Mouse (Mus musculus) heart, embryonic 11.5 days (tissue): Measurements from ENCODE around the gene Aip. TPM values are rescaled to one million over a fixed set of nuclear protein-coding genes. Genes with fewer than 3 reads are reported as not detected.
"Not testable (repeated sequence)": the region's sequence is repeated elsewhere in the genome, so short reads cannot be mapped to it uniquely, and the experiment has no call there.

Experiments used
- ATAC-seq: fragments of 200-750 bp; cut with Nextera tagmentation; replicated peaks from 2 replicates; pipeline ENCODE4 v1.8.0; 2017; ENCODE audit warnings: moderate library complexity; ENCODE audit not compliant: insufficient number of reproducible peaks, low FRiP score, low TSS enrichment
- H3K27ac ChIP-seq: fragments of 300-500 bp; sonication (generic); 2 replicates; pipeline ENCODE4 v1.5.1; 2014; ENCODE audit warnings: mild to moderate bottlenecking, low read depth, low read length
- H3K27me3 ChIP-seq: fragments of 300-500 bp; sonication (generic); 2 replicates; pipeline ENCODE4 v1.6.1; 2014; ENCODE audit warnings: mild to moderate bottlenecking, low read length, mixed read lengths; ENCODE audit not compliant: control insufficient read depth, insufficient read depth
- H3K36me3 ChIP-seq: fragments of 300-500 bp; sonication (generic); 2 replicates; pipeline ENCODE4 v1.6.1; 2014; ENCODE audit warnings: mild to moderate bottlenecking, low read length, moderate library complexity, mixed read lengths; ENCODE audit not compliant: control insufficient read depth, insufficient read depth
- H3K4me1 ChIP-seq: fragments of 300-500 bp; sonication (generic); 2 replicates; pipeline ENCODE4 v1.6.1; 2014; ENCODE audit warnings: low read length; ENCODE audit not compliant: control insufficient read depth, insufficient read depth
- H3K4me2 ChIP-seq: fragments of 300-500 bp; sonication (generic); 2 replicates; pipeline ENCODE4 v1.6.1; 2014; ENCODE audit warnings: mild to moderate bottlenecking, moderate library complexity
- H3K4me3 ChIP-seq: fragments of 300-500 bp; sonication (generic); 2 replicates; pipeline ENCODE4 v1.5.1; 2014; ENCODE audit warnings: low read depth, low read length
- H3K9ac ChIP-seq: fragments of 300-500 bp; sonication (generic); 2 replicates; pipeline ENCODE4 v1.6.1; 2014; ENCODE audit warnings: mild to moderate bottlenecking, low read depth, low read length, moderate library complexity
- H3K9me3 ChIP-seq: fragments of 300-500 bp; sonication (generic); replicated peaks from 2 replicates; pipeline ENCODE4 v1.6.1; 2016; ENCODE audit warnings: low read length; ENCODE audit not compliant: control insufficient read depth
- WGBS: fragments of 180-500 bp; shearing (Covaris S2); extraction: QIAGEN DNeasy Blood & Tissue Kit; methylation state at CpG from one replicate; pipeline ENCODE4 v1.1.7; 2014; ENCODE audit not compliant: insufficient replicate concordance; 5-methylcytosine and 5-hydroxymethylcytosine counted together
- polyA plus RNA-seq: library from polyadenylated mRNA; unstranded; fragments of >200 nt; fragmentation: Nextera tagmentation; extraction: Ambion mirVana; gene quantifications from 2 replicates; pipeline ENCODE4 v1.2.1, GENCODE M21; 2014

Gene Aip
- polyA plus RNA-seq, 1 experiment from 2014 or later: 91.4 TPM

DNA sequence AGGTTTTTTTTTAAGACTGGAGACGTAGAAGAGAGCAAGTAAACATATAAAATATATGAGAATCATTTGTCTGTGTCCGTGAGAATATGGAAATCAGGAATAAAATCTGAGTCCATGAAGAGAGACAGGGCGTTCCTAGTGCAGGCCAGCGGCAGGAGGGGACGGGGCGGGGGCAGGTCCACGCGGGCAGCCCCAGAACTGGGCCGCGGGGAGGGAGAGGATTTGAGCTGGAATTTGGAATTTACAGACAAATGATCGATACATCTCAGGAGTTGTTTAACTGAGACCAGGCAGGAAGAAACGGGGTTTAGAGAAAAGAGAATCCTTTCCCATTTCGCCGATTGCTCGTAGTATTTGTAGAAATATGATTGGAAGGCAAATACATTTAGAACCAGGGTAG lies 55.3 kb downstream of the Aip start:
- no peak overlapping the region for H3K27ac ChIP-seq
- WGBS: 71% methylated on average over 15 of the region's 15 CpGs
- ATAC-seq: no peak

DNA sequence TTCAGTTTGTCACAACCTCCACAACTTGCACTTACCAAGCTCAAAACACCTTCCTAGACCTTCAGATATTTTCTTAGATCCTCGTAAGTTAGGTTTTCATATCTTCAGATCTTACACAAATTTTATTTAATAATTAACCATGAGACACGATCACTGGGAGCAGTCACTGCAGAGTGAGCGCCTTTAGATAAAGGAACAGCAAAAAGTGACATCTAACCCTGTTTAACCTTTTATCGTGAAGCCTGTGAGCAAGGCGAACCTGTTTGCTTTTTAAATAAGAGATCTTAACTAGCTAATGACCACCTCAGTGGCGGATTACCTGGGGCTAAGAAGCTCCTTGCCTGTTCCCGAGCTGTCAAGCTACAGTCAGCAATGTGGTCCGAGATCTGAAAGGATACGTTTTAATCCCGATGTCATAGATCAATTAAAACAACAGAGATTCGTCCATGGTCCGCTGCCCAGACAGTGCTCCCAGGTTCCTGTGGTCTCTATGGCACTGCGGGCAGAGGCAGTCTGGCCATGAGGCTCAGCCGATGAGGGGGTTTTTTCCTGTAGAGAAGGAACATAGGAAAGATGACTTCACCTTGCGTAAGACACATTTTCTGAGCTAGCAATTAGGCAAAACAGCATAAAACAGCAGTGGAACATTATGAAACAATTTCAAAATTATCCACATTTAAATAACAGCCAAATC lies 56.8 kb downstream of the Aip start:
- 68% methylated on average over 15 of the region's 15 CpGs for WGBS
- no peak overlapping the region for H3K4me2 ChIP-seq
- H3K4me3 ChIP-seq: no peak overlapping the region
- H3K9me3 ChIP-seq: no peaks in the 10 kb centered on the region
- H3K27me3 ChIP-seq: no peaks in the 10 kb centered on the region
- no peak overlapping the region for H3K9ac ChIP-seq
- H3K27ac ChIP-seq: no peak overlapping the region
- no peaks in the 10 kb centered on the region for H3K4me1 ChIP-seq
- no peaks in the 10 kb centered on the region for H3K36me3 ChIP-seq
- no peak for ATAC-seq

More for the DNA sequence above, 55.3 kb downstream of the Aip start:
- Histone ChIP-seq H3K4me3 (no peak overlapping the region), H3K4me2 (no peak overlapping the region), H3K4me1 (no peaks in the 10 kb centered on the region), H3K9me3 (no peaks in the 10 kb centered on the region), H3K36me3 (no peaks in the 10 kb centered on the region), H3K27me3 (no peaks in the 10 kb centered on the region), H3K9ac (no peak overlapping the region)

DNA sequence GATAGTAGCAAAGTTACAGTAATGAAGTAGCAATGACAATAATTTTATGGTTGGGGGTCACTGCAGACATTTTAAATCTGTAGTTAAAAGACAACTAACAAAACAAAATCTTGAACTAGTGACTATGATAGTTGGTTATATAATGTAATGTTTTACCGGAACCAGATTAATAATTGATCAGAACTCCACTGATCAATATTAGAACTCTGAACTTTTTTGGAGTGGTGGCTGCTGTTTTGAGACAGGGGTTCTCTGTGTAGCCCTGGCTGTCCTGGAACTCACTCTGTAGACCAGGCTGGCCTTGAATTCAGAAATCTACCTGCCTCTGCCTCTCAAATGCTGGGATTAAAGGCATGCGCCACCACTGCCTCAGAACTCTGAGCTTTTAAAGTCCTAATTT lies 57.4 kb downstream of the Aip start:
- not testable (repeated sequence) for H3K27me3 ChIP-seq, H3K9me3 ChIP-seq, ATAC-seq, H3K4me2 ChIP-seq, H3K27ac ChIP-seq, H3K4me1 ChIP-seq, H3K36me3 ChIP-seq, H3K9ac ChIP-seq, H3K4me3 ChIP-seq
- WGBS: 85% methylated on average over 2 of the region's 2 CpGs

DNA sequence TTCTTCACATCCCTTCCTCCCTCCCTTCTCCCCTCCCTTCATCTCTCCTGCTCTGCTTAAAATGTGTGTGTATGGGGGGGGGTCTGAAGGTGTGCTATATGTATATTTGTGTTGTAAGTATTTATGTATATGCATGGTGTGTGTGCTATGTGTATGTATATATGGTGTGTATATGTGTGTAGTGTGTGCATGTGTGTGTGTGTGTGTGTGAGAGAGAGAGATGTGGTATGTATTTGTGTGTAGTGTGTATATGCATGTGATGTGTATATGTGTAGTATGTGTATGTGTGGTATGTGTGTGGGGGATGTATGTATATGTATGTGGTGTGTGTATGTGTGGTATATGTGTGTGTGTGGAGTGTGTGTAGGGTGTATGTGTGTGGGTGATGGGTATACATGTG lies 58.8 kb downstream of the Aip start:
- no peak overlapping the region for H3K27ac ChIP-seq
- no peaks in the 10 kb centered on the region for H3K36me3 ChIP-seq
- no peak overlapping the region for H3K4me3 ChIP-seq
- H3K9me3 ChIP-seq: no peaks in the 10 kb centered on the region
- H3K9ac ChIP-seq: no peak overlapping the region
- H3K4me2 ChIP-seq: no peak overlapping the region
- H3K27me3 ChIP-seq: no peaks in the 10 kb centered on the region
- H3K4me1 ChIP-seq: no peaks in the 10 kb centered on the region
- ATAC-seq: no peak

DNA sequence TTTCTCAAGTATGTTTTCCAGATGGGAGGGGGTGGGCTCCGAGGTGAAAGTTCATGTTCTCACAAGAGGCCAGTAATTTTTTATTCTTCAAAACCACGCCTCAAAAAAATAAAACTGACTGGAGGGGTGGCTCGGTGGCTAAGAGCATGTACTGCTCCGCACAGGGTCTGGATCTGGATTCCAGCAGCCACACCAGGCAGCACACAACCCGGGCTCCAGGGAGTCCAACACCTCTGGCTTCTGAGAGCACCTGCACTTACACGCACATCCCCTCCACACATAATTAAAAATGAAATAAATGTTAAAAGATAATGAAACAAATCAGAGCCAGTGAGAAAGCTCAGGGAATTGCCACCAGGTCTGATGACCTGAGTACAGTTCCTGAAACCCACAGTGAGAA lies 59.4 kb downstream of the Aip start:
- no peaks in the 10 kb centered on the region for H3K9me3 ChIP-seq
- no peaks in the 10 kb centered on the region for H3K27me3 ChIP-seq
- no peaks in the 10 kb centered on the region for H3K36me3 ChIP-seq
- no peak overlapping the region for H3K4me3 ChIP-seq
- no peak for ATAC-seq
- H3K9ac ChIP-seq: no peak overlapping the region
- no peak overlapping the region for H3K27ac ChIP-seq
- H3K4me2 ChIP-seq: no peak overlapping the region
- WGBS: 84% methylated on average over 6 of the region's 6 CpGs
- no peaks in the 10 kb centered on the region for H3K4me1 ChIP-seq

DNA sequence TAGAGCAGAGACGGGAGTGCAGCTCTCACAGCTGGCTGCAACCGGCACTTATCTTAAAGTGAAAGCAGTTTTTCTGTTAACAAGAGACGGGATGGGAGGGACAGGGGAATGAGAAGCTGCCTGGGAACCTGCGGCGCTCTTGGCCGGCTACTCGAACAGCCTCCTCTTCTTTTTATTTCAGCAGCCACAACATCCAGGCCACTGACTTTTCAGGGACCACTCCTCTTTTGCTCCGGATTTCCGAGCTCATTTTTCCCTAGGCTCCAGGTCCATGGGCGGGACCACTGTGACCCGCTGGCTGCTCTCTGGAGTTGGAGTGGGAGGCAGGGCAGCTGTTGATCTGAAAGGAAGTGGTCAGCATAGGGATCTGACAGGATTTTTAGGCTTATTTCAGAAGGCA lies 61.2 kb downstream of the Aip start:
- H3K9ac ChIP-seq, H3K27ac ChIP-seq, H3K4me1 ChIP-seq, H3K27me3 ChIP-seq, ATAC-seq, H3K4me2 ChIP-seq, H3K36me3 ChIP-seq, H3K4me3 ChIP-seq, H3K9me3 ChIP-seq: not testable (repeated sequence)
- 33% methylated on average over 1 of the region's 11 CpGs for WGBS

Other genes with a start within 250 kb of the Aip start
- 16.2 and 18.7 TPM in 2 replicates for gene Tcirg1, start 218.7 kb downstream of the Aip start, polyA plus RNA-seq
- 364 and 376 TPM in 2 replicates for gene Ndufs8, start 213.1 kb downstream of the Aip start, polyA plus RNA-seq
- gene Aldh3b1, start 196.1 kb downstream of the Aip start, polyA plus RNA-seq: 2.3 and 2.4 TPM in 2 replicates
- gene Unc93b1, start 190.7 kb downstream of the Aip start, polyA plus RNA-seq: 4.5 and 6.2 TPM in 2 replicates
- not detected in 2 replicates for gene Aldh3b3, start 167.2 kb downstream of the Aip start, polyA plus RNA-seq
- gene Aldh3b2, start 153.5 kb downstream of the Aip start, polyA plus RNA-seq: 0.16 TPM in 1 of 2 replicates, not detected in the other
- 8.0 and 11.3 TPM in 2 replicates for gene Acy3, start 139.3 kb downstream of the Aip start, polyA plus RNA-seq
- gene Tbx10, start 133.1 kb downstream of the Aip start, polyA plus RNA-seq: 0.11 TPM in 1 of 2 replicates, not detected in the other
- gene Nudt8, start 125.3 kb downstream of the Aip start, polyA plus RNA-seq: 48.0 and 48.8 TPM in 2 replicates
- gene Gm49405, start 125.2 kb downstream of the Aip start, polyA plus RNA-seq: 2.3 and 2.5 TPM in 2 replicates
- gene Doc2g, start 122.5 kb downstream of the Aip start, polyA plus RNA-seq: 64.5 and 65.9 TPM in 2 replicates
- 369 and 417 TPM in 2 replicates for gene Ndufv1, start 113.1 kb downstream of the Aip start, polyA plus RNA-seq
- gene Gstp1, start 87.9 kb downstream of the Aip start, polyA plus RNA-seq: 359 and 387 TPM in 2 replicates
- gene Gstp2, start 79.8 kb downstream of the Aip start, polyA plus RNA-seq: 2.9 and 3.4 TPM in 2 replicates
- 0.49 TPM in 1 of 2 replicates, not detected in the other for gene Gstp3, start 66.3 kb downstream of the Aip start, polyA plus RNA-seq
- not detected in 2 replicates for gene Cabp2, start 44.3 kb downstream of the Aip start, polyA plus RNA-seq
- gene Cdk2ap2, start 28.7 kb downstream of the Aip start, polyA plus RNA-seq: 63.4 and 64.0 TPM in 2 replicates
- 15.5 and 17.3 TPM in 2 replicates for gene Pitpnm1, start 25.9 kb downstream of the Aip start, polyA plus RNA-seq
- not detected in 2 replicates for gene Gpr152, start 13.9 kb upstream of the Aip start, polyA plus RNA-seq
- not detected in 2 replicates for gene Cabp4, start 18.2 kb upstream of the Aip start, polyA plus RNA-seq
- 109 and 113 TPM in 2 replicates for gene Coro1b, start 22.8 kb upstream of the Aip start, polyA plus RNA-seq
- gene Ptprcap, start 27.7 kb upstream of the Aip start, polyA plus RNA-seq: 1.3 and 1.7 TPM in 2 replicates
- 34.3 and 38.1 TPM in 2 replicates for gene Rps6kb2, start 37.5 kb upstream of the Aip start, polyA plus RNA-seq
- 2.1 and 2.8 TPM in 2 replicates for gene Carns1, start 49.6 kb upstream of the Aip start, polyA plus RNA-seq
- 1.0 and 1.3 TPM in 2 replicates for gene Tbc1d10c, start 65.4 kb upstream of the Aip start, polyA plus RNA-seq
- gene Ppp1ca, start 66.2 kb upstream of the Aip start, polyA plus RNA-seq: 749 and 760 TPM in 2 replicates
- 20.6 and 24.1 TPM in 2 replicates for gene Rad9a, start 75.8 kb upstream of the Aip start, polyA plus RNA-seq
- gene Clcf1, start 88.4 kb upstream of the Aip start, polyA plus RNA-seq: 1.2 and 2.5 TPM in 2 replicates
- gene AC109138.7, start 88.5 kb upstream of the Aip start, polyA plus RNA-seq: not detected in 2 replicates
- 17.4 and 19.5 TPM in 2 replicates for gene Pold4, start 106.0 kb upstream of the Aip start, polyA plus RNA-seq
- 3.1 and 3.6 TPM in 2 replicates for gene Ssh3, start 143.3 kb upstream of the Aip start, polyA plus RNA-seq
- 2.1 and 2.2 TPM in 2 replicates for gene Ankrd13d, start 157.3 kb upstream of the Aip start, polyA plus RNA-seq
- 12.0 and 14.2 TPM in 2 replicates for gene Grk2, start 180.4 kb upstream of the Aip start, polyA plus RNA-seq